Mouse (Mus musculus): ENCODE measurements around the gene Wdr91.

GRCm38 (mm10) chr6:34870136-34870535, 40.5 kb downstream of the Wdr91 start:
- no peak for TF ChIP-seq POLR2A (IDR thresholded peaks at IDR 0.05; ENCODE audit: insufficient read length, low read depth)
- TF ChIP-seq E2F4 (IDR thresholded peaks at IDR 0.05; ENCODE audit: insufficient read depth) = no peak
- no peak for TF ChIP-seq TCF12 (IDR thresholded peaks at IDR 0.05; ENCODE audit: insufficient read depth, poor library complexity, severe bottlenecking)
- TF ChIP-seq MYOG (IDR thresholded peaks at IDR 0.05; ENCODE audit: control insufficient read depth in 1 of 3, insufficient read depth in 1 of 3, insufficient read length in 2 of 3, low read depth in 2 of 3) = no peak

Measured in myocyte (in vitro differentiated cells).